Mouse (Mus musculus): Measurements from ENCODE around the gene Zfp493.

DNA sequence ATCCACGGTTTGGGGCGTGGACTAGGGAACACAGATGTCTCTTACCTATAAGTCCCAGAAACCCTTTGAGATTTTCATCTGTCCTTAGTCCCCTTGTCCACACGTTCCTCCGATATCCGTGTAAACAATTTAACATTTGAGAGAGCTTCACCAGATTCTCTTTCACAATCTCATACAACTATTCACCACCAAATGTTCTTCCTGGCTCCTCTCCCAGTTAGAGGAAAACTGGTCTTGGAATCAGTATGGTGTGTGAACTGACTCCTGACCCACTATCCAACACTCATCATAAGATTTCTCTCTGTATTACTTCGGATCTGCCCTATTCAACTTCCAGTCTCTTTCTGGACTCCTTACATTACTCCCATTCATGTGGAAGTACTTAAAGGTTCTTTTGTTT, 23.7 kb upstream of the Zfp493 start:
- TF ChIP-seq CTCF (IDR thresholded peaks at IDR 0.05; ENCODE audit: control insufficient read depth, insufficient read depth, insufficient replicate concordance, low read depth, low read length) (no peak), POLR2A (IDR thresholded peaks at IDR 0.05; ENCODE audit: control insufficient read depth, low read depth, low read length) (no peak)

Measured in testis, adult 2 months (tissue).